Mouse (Mus musculus) MN1 (cell line): ENCODE data around the gene Tmem107.

ENCODE experiments used
- DNase-seq: peaks from one replicate; pipeline ENCODE4 v3.0.0-alpha.2; 2016; ENCODE audit warnings: low spot score

Gene Tmem107

GRCm38 (mm10) chr11:69070590-69071222 lies at the start of gene Tmem107:
TSS of gene Tmem107 (plus strand) at chr11:69070806.
- DNase-seq = peak; percentile 96

- DNase-seq = no peak
Observed at GRCm38 (mm10) chr11:69026562-69026961, 44.0 kb upstream of the Tmem107 start.

DNA sequence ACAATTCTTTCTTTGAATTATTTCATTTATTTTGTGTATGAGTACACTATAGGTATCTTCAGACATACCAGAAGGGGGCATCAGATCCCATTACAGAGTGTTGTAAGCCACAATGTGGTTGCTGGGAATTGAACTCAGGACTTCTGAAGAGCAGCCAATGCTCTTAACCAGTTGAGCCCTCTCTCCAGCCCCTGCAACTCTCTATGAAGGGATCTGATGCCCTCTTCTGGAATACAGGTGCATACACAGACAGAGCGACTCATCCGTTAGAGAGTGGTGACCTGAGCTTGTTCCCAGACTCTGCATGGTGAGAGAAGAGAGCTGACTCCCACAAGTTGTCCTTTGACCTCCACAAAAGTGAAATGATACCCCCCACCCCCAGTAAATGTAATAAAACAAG lies 41.8 kb upstream of the Tmem107 start:
- peak; percentile 41 for DNase-seq

GRCm38 (mm10) chr11:69033552-69033951 lies 37.1 kb upstream of the Tmem107 start:
- no peak for DNase-seq

DNA sequence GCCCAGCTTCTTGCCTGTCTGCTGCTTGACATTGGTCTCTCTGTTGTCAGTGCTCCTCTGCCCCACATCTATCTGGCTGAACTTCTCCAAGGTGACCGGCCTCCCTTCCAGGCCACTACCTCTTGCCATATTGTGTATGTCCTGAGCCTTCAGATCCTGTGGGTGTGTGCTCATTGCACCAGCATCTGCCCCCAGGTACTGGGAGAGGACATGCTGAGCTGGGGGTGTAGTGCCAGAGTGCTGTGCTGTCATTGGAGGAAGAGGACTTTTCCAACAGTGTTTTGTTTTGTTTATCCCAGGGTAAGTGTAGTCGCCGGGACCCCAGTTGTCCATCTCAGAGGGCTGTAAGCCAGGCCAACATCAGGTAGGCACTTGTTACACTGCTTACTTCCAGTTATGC lies 36.0 kb upstream of the Tmem107 start:
- DNase-seq = no peak

GRCm38 (mm10) chr11:69035411-69035810 lies 35.2 kb upstream of the Tmem107 start:
- DNase-seq = no peak

GRCm38 (mm10) chr11:69035849-69036248 lies 34.8 kb upstream of the Tmem107 start:
- peak; percentile 87 for DNase-seq

- peak; percentile 89 for DNase-seq
Observed at GRCm38 (mm10) chr11:69036486-69037230, 33.9 kb upstream of the Tmem107 start.

DNA sequence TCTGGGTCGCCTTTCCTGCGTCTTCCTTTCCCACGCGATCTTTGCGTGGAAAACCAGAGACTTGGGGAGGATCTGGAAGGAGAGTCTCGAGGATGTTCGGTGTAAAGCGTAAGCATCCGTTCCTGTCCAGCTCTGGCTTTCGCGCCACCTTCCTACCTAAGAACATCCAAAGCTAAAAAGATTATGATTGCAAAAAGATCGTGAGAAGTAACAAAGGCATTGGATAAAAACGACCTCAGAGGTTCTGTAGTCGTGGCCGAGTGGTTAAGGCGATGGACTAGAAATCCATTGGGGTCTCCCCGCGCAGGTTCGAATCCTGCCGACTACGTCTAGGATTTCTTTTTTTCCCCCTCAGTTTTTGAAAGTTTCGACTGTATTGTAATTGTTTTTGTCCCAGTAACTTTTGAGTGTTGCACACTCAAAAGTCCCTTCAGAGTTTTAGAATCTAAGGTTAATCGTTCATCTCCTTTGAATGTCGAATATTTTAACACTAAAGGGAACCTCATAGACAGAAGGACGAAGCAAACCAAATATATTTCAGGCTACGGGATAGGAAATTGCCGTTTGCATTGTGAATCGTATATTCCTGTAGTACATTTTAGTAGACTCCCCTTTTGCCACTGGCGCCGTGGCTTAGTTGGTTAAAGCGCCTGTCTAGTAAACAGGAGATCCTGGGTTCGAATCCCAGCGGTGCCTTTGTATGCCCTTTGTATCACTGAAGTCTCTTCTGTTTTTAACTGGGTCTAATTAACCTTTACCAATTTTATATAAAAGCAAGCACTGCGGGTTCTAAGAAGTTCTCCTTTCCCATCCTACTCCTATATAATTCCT lies 33.2 kb upstream of the Tmem107 start:
- DNase-seq = peak; percentile 91

- peak; percentile 16 for DNase-seq
Observed at GRCm38 (mm10) chr11:69038173-69038572, 32.4 kb upstream of the Tmem107 start.

DNA sequence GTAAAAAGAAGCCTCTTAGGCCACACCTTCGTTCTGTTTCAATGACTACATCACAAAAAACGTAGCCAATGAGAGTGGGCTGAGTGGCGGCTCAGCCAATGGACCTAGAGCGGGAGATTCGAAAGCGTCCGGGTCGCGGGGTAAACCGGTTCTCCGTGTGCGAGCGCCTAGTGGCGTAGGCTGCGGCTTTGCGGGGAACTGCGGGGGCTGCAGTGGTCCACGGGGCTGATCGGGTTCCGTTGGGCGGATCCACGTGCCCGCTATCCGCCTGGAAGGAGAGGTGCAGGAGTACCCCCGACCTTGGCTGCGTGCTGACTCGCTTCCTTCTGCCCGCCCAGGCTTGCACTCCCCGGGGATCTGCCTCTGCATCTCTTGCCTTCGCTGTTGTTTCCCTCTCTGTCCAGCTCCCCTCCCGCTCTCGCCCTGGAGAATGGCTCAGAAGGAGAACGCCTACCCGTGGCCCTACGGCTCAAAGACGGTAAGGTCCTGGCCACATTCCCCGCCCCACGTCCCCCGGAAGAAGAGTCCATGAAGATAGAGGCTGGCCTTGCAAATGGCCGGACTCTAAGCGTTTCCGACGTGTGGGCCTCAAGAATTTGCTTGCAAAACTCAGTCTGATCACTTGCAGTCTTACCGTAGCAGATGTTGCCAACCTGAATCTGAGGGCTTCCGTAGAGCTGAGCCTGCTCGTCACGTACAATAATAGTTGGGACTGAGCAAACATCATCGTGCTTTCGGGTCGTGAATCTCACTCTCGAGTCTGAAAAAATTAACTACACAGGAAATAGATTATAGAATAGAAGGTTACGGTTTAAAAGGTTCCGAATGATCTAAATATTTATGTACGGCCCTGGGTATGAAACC lies 24.8 kb upstream of the Tmem107 start, which contains the start of gene Aurkb:
TSS of gene Aurkb (plus strand) at position 117 of the 864 bp plus-strand sequence.
- peak; percentile 92 for DNase-seq

DNA sequence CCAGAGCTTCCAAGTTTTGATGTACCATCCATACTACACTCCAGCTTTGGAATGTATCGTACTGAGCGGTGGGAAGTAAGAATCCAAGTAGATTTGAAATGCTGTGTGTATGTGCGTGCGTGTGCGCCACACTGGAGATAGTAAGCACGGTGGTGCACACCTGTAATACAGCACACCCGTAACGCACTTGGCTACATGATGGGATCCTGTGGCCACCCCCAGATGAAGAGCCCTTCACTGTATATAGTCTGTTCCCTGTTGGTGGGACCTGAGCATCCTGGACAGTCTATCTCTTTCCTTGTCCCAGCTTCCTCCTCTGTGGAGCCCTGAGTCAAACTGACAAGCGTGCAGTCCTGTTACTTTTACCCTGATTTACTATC lies 24.2 kb upstream of the Tmem107 start:
- DNase-seq = no peak

- DNase-seq = no peak
Observed at GRCm38 (mm10) chr11:69047592-69047991, 23.0 kb upstream of the Tmem107 start.

- no peak for DNase-seq
Observed at GRCm38 (mm10) chr11:69048151-69048550, 22.5 kb upstream of the Tmem107 start.

DNA sequence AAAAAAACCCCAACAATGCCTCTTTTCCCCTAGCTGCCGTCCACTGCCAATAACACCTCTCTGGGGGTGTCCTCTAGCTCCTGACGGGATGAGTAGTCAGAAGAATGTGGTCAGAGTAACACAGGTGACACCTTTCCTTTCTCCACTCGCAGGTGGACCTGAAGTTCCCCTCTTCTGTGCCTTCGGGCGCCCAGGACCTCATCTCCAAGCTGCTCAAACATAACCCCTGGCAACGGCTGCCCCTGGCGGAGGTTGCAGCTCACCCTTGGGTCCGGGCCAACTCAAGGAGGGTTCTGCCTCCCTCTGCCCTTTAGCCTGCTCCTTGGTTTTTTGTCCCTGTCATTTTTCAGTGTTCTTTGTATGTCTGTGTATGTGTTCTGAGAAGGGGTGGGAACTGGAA lies 19.9 kb upstream of the Tmem107 start:
- DNase-seq = no peak

GRCm38 (mm10) chr11:69051771-69052170 lies 18.8 kb upstream of the Tmem107 start:
- DNase-seq = no peak

DNA sequence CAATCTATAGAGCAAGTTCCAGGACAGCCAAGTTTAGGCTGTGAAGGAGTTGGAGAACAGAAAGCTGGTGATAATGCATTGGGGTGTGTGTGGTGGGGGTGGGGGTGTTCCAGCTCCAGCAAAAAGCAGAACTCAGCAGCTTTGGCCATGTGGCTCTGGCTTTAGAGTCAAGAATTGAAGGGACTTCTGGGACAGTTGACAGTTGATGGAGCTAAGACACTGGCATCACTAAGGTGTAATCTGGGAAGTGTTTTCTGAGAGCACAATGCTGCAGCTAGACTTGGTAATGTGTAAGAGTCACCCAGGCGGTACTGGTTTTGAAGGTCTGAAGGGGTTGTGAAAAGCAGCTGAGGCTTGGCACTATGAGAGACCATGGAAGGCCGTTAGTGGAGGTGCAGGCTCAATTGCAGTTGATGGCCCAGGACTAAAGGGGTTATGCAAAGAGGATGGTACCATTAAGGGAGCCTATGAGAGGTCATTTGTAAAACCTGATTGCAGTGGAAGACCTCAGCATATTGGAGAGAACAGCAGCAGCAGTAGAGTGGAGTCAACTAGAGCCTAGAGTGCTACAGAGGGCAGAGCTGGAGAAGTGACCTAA lies 17.7 kb upstream of the Tmem107 start:
- DNase-seq = no peak

GRCm38 (mm10) chr11:69053848-69054247 lies 16.8 kb upstream of the Tmem107 start:
- DNase-seq = no peak

DNA sequence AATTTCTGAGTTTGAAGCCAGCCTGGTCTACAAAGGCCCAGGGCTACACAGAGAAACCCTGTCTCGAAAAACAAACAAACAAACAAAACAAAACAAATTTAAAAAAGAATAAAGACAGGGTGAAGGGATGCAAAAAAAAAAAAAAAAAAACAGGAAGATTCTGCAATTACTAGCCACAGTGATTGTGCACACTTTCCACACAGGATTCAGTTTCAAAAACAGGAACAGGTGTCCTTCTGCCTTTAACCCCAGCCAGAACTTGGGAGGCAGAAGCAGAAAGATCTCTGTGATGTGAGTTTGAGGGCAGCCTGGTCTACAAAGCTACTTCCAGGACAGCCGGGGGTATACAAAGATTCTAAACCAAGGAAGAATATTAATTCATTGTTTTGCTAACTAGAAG lies 12.3 kb upstream of the Tmem107 start:
- DNase-seq = no peak

- no peak for DNase-seq
Observed at GRCm38 (mm10) chr11:69058729-69059356, 11.8 kb upstream of the Tmem107 start.
